Mouse (Mus musculus) frontal cortex, postnatal 10 days (tissue): ENCODE results near the gene Gm21190.
"Not testable (repeated sequence)": the region's sequence is repeated elsewhere in the genome, so short reads cannot be mapped to it uniquely, and the experiment has no call there.

ENCODE experiments used
- DNase-seq, 2 experiments: peaks; one replicate each; pipeline ENCODE4 v3.0.0; 2022; ENCODE audit warnings: low spot score in 2 of 2, mixed read lengths in 1 of 2

Gm21190 gene

GRCm38 (mm10) chr5:15490934-15491333, 38.1 kb downstream of the Gm21190 start:
- not testable (repeated sequence) for DNase-seq

- DNase-seq = no peak
These were observed 40.3 kb downstream of the Gm21190 start for GRCm38 (mm10) chr5:15488743-15489142.

GRCm38 (mm10) chr5:15484616-15485015, 44.4 kb downstream of the Gm21190 start:
- not testable (repeated sequence) for DNase-seq

GRCm38 (mm10) chr5:15483576-15483975, 45.4 kb downstream of the Gm21190 start:
- not testable (repeated sequence) for DNase-seq

- DNase-seq = not testable (repeated sequence)
These were observed 46.2 kb downstream of the Gm21190 start for GRCm38 (mm10) chr5:15482815-15483214.

- not testable (repeated sequence) for DNase-seq
These were observed 52.6 kb downstream of the Gm21190 start, which contains the start of gene Gm21149 for GRCm38 (mm10) chr5:15476423-15476822. TSS of gene Gm21149 (minus strand) at chr5:15476523.
